Mouse (Mus musculus): Measurements from ENCODE around the gene Hspb6. TPM values are rescaled to one million over a fixed set of nuclear protein-coding genes. Genes with fewer than 3 reads are reported as not detected.
A peak's percentile ranks its signal among the peaks of the same experiment; 100 is the strongest.

The Hspb6 gene
- polyA plus RNA-seq, 1 experiment from 2014 or later: 9.3 TPM

DNA sequence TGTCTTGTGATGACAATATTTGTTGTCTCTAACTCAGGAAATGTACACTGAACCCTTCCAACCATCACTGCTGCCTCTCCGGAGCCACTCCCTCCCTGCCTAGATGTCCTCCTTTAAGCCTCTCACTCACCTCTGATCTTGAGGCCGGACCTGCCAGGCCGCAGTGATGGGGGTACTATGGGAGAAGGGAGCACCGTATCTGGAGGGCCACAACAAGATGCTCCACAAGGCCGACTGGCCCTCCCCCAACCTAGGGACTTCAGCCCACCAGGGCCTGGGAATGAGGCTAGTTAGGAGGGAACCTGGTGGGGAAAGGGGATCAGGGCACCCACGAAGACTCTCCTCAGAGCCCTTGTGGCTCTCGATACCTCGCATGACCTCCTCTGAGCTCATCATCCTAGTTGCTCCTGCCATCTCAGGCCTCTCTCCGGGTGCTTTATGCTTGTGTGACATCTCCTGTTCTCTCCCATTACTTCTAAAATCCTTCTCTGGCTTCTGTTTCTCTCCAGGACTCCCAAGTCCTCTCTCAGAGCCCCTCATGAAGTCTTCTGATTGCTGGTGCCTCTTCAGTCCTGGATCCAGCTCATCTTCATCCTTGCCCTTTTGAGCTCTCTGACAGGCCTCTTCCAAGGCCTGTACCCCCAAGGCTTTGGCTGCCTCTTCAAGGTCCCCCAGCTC lies 39.1 kb downstream of the Hspb6 start:
- no peak overlapping the region for H3K9ac ChIP-seq (replicated peaks; ENCODE audit: low read depth, low read length)
- H3K4me3 ChIP-seq (replicated peaks; ENCODE audit: low read length): no peak overlapping the region
- peaks cover 23% of the 10 kb centered on the region for H3K4me1 ChIP-seq (replicated peaks; ENCODE audit: control insufficient read depth, insufficient read depth, low read length)
- no peaks in the 10 kb centered on the region for H3K27me3 ChIP-seq (replicated peaks; ENCODE audit: control insufficient read depth, insufficient read depth, low read length)
- no peak overlapping the region for H3K27ac ChIP-seq (ENCODE audit: low read length)
- WGBS: 93% methylated on average over 9 of the region's 9 CpGs
- H3K9me3 ChIP-seq (ENCODE audit: control insufficient read depth, low read length): no peaks in the 10 kb centered on the region
- no peak overlapping the region for H3K4me2 ChIP-seq (ENCODE audit: low read length)
- no peak for ATAC-seq
- H3K36me3 ChIP-seq (ENCODE audit: control insufficient read depth, insufficient read depth): no peaks in the 10 kb centered on the region

DNA sequence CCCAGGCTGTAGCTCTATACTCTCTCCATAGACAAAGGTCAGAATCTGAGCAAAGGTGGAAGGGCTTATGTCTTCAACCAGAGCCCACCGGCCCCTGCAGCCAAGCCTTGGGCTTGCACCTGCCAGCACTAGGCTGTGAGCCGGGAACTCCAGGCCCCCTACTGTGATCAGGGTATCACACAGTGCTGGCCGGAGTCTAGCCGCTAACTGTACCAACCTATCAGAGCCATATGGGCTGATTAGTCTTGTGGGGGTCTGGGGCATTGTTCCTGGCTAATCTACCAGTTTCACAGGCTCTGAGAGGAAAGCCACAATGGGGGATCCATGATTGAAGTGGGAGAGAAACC lies 39.6 kb downstream of the Hspb6 start:
- Histone ChIP-seq H3K27ac (ENCODE audit: low read length) (no peak overlapping the region), H3K27me3 (replicated peaks; ENCODE audit: control insufficient read depth, insufficient read depth, low read length) (no peaks in the 10 kb centered on the region), H3K4me1 (replicated peaks; ENCODE audit: control insufficient read depth, insufficient read depth, low read length) (peaks cover 19% of the 10 kb centered on the region), H3K9me3 (ENCODE audit: control insufficient read depth, low read length) (no peaks in the 10 kb centered on the region), H3K36me3 (ENCODE audit: control insufficient read depth, insufficient read depth) (no peaks in the 10 kb centered on the region), H3K9ac (replicated peaks; ENCODE audit: low read depth, low read length) (no peak overlapping the region), H3K4me3 (replicated peaks; ENCODE audit: low read length) (no peak overlapping the region), H3K4me2 (ENCODE audit: low read length) (no peak overlapping the region)
- WGBS: 29% methylated on average over 4 of the region's 4 CpGs
- no peak for ATAC-seq

DNA sequence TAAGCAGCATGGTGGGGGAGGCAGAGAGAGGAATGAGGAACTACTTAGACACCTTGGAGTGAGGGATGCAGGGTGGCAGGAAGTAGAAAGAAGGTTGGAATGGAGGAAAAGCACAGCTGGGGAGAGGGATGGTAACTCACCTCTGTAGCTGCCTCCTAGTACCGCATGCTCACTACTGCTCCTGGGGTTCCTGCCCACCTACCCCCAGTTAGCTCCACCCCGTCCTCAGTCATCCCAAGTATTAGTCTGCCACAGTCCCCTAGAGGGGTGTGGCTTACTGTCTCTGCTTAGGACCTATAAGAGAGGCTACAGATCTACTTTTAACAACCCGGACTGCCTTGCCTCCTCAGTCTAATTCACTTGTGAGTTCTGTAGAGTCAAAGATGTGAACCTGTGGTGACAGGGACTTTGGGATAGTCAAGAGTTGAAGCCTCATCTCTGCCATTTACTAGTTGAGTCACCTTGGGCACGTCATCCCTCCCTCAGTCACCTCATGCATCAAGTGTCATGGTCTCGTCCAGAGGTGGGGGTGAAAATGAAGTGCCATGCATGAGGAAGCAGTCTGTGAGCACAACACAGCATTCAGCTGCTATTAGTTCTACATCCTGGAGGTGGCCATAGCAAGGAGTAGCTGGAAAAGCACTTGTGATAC lies 40.9 kb downstream of the Hspb6 start:
- no peak for ATAC-seq
- Histone ChIP-seq H3K9me3 (ENCODE audit: control insufficient read depth, low read length) (no peaks in the 10 kb centered on the region), H3K4me1 (replicated peaks; ENCODE audit: control insufficient read depth, insufficient read depth, low read length) (peaks cover 6% of the 10 kb centered on the region; the same call in 1 of the 2 replicates), H3K27me3 (replicated peaks; ENCODE audit: control insufficient read depth, insufficient read depth, low read length) (no peaks in the 10 kb centered on the region), H3K27ac (ENCODE audit: low read length) (no peak overlapping the region), H3K9ac (replicated peaks; ENCODE audit: low read depth, low read length) (no peak overlapping the region), H3K36me3 (ENCODE audit: control insufficient read depth, insufficient read depth) (no peaks in the 10 kb centered on the region), H3K4me2 (ENCODE audit: low read length) (no peak overlapping the region), H3K4me3 (replicated peaks; ENCODE audit: low read length) (no peak overlapping the region)
- 58% methylated on average over 5 of the region's 5 CpGs for WGBS

DNA sequence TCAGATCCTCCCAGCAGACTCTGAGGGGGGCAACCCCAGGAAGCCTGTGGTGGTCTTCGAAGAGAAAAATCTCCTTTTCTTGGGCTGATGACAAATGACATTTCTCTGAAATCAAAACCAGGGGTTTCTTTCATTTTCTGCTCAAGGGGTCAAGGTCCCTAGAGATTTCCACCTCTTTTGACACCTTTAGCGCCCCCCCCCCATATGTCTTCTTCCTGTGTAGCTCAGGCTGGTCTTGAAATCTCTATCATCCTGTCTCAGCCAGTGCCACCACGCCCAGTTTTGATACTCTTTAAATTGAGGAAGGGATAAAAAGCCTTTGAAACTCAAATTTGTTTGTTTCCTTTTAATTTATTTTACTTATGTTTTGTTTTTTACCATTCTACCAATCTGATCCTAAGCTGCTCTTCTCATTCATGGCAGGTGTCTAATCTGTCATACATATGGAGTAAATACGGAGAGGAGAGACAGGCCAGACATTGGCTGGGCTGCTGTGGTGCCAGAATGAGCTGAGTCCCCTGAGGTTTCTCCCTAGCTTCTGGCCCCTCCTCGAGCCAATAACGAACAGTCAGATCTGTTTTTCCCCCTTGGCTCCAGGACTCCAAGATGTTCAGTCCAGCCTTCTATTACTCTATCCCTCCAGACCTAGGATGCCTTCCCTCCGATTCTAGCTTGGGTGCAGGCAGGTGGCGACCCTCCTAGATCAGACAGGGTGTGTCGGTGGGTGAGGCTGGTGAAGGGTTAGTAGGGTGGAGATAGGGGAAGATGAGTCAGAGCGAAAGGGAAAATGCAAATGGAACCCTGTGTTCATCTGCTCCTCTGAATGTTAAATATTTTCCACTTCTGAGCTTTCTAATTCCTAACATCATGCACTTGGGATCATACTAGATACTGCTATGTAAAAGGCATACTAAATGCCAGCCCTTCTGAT lies 41.9 kb downstream of the Hspb6 start:
- Histone ChIP-seq H3K4me1 (replicated peaks; ENCODE audit: control insufficient read depth, insufficient read depth, low read length) (peaks cover 6% of the 10 kb centered on the region; the same call in 1 of the 2 replicates), H3K4me2 (ENCODE audit: low read length) (no peak overlapping the region), H3K36me3 (ENCODE audit: control insufficient read depth, insufficient read depth) (no peaks in the 10 kb centered on the region), H3K27me3 (replicated peaks; ENCODE audit: control insufficient read depth, insufficient read depth, low read length) (no peaks in the 10 kb centered on the region), H3K9me3 (ENCODE audit: control insufficient read depth, low read length) (no peaks in the 10 kb centered on the region), H3K9ac (replicated peaks; ENCODE audit: low read depth, low read length) (no peak overlapping the region), H3K27ac (ENCODE audit: low read length) (no peak overlapping the region), H3K4me3 (replicated peaks; ENCODE audit: low read length) (no peak overlapping the region)
- no peak for ATAC-seq
- WGBS: 74% methylated on average over 10 of the region's 10 CpGs

DNA sequence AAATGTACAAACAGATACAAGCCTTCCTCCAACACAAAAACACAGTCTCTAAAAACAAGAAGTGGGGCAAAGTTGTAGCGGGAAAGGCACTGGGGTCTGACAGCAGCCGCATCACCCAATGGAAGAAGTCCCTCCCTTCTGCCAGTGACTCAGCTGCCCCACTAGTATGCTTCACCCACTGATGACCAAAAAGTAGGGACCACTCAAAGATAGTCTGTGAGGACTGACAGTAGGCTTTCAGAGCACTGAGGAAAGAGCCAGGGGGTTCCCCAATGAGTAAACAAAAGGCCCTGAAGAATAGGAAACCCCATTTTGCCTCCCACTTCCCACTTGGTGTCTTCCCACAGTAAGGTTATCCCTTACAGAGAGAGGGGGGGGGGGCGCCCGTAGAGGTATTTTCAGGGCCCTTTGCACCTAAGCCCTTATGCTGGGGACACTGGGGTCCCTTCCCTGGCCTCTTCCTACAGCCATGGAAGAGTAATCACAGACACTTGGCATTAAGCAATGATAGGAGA lies 42.6 kb downstream of the Hspb6 start:
- H3K4me1 ChIP-seq (replicated peaks; ENCODE audit: control insufficient read depth, insufficient read depth, low read length): peaks cover 6% of the 10 kb centered on the region; the same call in 1 of the 2 replicates
- no peak overlapping the region for H3K4me2 ChIP-seq (ENCODE audit: low read length)
- WGBS: 63% methylated on average over 4 of the region's 4 CpGs
- H3K4me3 ChIP-seq (replicated peaks; ENCODE audit: low read length): no peak overlapping the region
- no peak overlapping the region for H3K9ac ChIP-seq (replicated peaks; ENCODE audit: low read depth, low read length)
- H3K9me3 ChIP-seq (ENCODE audit: control insufficient read depth, low read length): no peaks in the 10 kb centered on the region
- ATAC-seq: no peak
- no peaks in the 10 kb centered on the region for H3K27me3 ChIP-seq (replicated peaks; ENCODE audit: control insufficient read depth, insufficient read depth, low read length)
- no peaks in the 10 kb centered on the region for H3K36me3 ChIP-seq (ENCODE audit: control insufficient read depth, insufficient read depth)
- H3K27ac ChIP-seq (ENCODE audit: low read length): no peak overlapping the region

DNA sequence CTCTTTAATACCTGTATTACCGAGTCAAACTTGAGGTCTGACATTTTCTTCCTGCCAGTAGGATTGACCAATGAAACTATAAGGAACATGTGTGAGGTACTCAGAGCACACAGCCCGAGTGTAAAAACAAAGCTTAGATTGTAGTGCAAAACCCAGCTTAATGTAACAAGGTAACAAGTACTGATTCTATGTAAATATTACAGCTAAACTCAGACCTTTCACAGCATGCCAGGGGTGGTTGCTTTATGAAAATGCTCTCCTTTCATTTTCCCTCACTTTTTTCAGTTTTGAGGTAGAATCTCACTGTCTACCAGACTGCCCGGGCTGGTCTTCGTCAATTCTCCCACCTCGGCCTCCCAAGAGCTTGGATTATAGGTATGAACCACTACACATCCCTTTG lies 44.1 kb downstream of the Hspb6 start:
- H3K4me2 ChIP-seq (ENCODE audit: low read length): no peak overlapping the region

DNA sequence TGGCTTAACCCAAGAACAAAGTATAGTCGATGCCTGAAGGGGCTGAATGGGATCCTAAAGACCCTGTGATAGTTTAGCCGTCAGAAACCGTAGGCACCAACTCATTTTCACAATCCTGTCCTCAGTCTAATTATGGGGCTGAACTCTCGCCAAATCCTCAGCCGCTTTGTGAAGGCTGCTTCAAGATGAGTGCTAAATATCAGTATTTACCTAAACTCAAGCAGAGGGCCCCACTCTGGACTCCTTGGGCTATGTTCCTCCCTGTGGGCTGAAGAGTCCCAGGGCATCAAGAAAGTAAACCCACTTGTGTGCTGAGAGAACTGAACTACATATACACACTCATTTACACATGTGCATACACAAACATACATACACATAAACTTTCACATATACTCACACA lies 44.8 kb downstream of the Hspb6 start:
- H3K27me3 ChIP-seq (replicated peaks; ENCODE audit: control insufficient read depth, insufficient read depth, low read length): no peaks in the 10 kb centered on the region
- H3K4me2 ChIP-seq (ENCODE audit: low read length): no peak overlapping the region
- no peak for ATAC-seq
- no peak overlapping the region for H3K9ac ChIP-seq (replicated peaks; ENCODE audit: low read depth, low read length)
- H3K4me3 ChIP-seq (replicated peaks; ENCODE audit: low read length): no peak overlapping the region
- H3K4me1 ChIP-seq (replicated peaks; ENCODE audit: control insufficient read depth, insufficient read depth, low read length): peaks cover 12% of the 10 kb centered on the region
- 39% methylated on average over 5 of the region's 5 CpGs for WGBS
- no peaks in the 10 kb centered on the region for H3K36me3 ChIP-seq (ENCODE audit: control insufficient read depth, insufficient read depth)
- H3K9me3 ChIP-seq (ENCODE audit: control insufficient read depth, low read length): no peaks in the 10 kb centered on the region
- H3K27ac ChIP-seq (ENCODE audit: low read length): no peak overlapping the region

More for the DNA sequence above, 44.1 kb downstream of the Hspb6 start:
- H3K4me1 ChIP-seq (replicated peaks; ENCODE audit: control insufficient read depth, insufficient read depth, low read length): peaks cover 12% of the 10 kb centered on the region
- H3K27ac ChIP-seq (ENCODE audit: low read length): no peak overlapping the region
- no peaks in the 10 kb centered on the region for H3K9me3 ChIP-seq (ENCODE audit: control insufficient read depth, low read length)
- no peak overlapping the region for H3K9ac ChIP-seq (replicated peaks; ENCODE audit: low read depth, low read length)
- no peak overlapping the region for H3K4me3 ChIP-seq (replicated peaks; ENCODE audit: low read length)
- H3K27me3 ChIP-seq (replicated peaks; ENCODE audit: control insufficient read depth, insufficient read depth, low read length): no peaks in the 10 kb centered on the region
- WGBS: 83% methylated on average over 5 of the region's 5 CpGs
- ATAC-seq: no peak
- H3K36me3 ChIP-seq (ENCODE audit: control insufficient read depth, insufficient read depth): no peaks in the 10 kb centered on the region

DNA sequence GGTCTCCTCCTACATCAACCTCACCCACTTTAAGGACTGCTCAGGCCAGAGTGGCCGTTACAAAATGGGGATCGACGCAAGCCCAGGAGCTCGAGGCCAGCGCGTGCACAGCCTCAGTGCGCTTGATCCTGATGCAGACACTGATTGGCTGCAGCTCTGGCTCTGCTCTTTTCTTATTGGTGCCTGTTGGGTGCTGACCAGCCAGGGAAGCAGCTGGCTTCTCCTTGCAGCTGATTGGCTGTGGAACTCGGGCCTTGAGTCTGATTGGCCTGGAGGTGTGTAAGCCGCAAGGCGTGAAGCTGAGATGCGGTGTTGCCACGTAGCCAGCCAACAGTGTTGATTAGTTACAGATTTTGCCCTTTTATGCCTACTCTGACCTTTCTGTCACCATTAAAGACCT lies 46.8 kb downstream of the Hspb6 start, which contains the start of gene Zbtb32:
Zbtb32 (minus strand) TSS at position 124 of the 400 bp plus-strand sequence.
- no peak within 1 kb of the TSS for H3K9ac ChIP-seq (replicated peaks; ENCODE audit: low read depth, low read length)
- peak within 1 kb of the TSS; percentile 15 for H3K4me3 ChIP-seq (replicated peaks; ENCODE audit: low read length)
- no peak for ATAC-seq
- H3K4me2 ChIP-seq (ENCODE audit: low read length): peak within 1 kb of the TSS; percentile 34
- no peaks in the 10 kb centered on the region for H3K36me3 ChIP-seq (ENCODE audit: control insufficient read depth, insufficient read depth)
- H3K27ac ChIP-seq (ENCODE audit: low read length): no peak within 1 kb of the TSS
- H3K4me1 ChIP-seq (replicated peaks; ENCODE audit: control insufficient read depth, insufficient read depth, low read length): peaks cover 12% of the 10 kb centered on the region
- WGBS: 95% methylated on average over 12 of the region's 12 CpGs
- H3K27me3 ChIP-seq (replicated peaks; ENCODE audit: control insufficient read depth, insufficient read depth, low read length): no peaks in the 10 kb centered on the region
- H3K9me3 ChIP-seq (ENCODE audit: control insufficient read depth, low read length): no peaks in the 10 kb centered on the region

DNA sequence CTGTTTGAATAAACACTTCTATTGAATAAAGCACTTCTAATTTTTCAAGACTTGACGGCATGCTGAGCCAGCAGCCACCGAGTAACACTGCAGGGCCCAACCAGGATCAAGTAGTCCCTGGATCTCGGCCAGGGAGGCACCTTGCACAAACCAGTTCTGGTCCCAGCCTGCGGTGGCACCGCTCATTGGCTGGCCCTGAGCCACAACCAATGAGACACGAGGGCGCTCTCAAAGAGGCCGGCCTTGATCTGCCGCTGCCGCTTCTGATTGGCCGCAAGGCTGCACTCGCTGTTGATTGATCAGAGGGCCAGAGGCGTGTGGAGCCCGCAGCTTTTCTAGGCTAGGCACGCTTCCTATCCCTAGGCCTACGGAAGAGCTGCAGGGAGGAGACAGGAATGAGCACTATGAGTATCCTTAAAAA lies 48.0 kb downstream of the Hspb6 start:
- Histone ChIP-seq H3K4me2 (ENCODE audit: low read length) (peak overlapping the region; percentile 34), H3K36me3 (ENCODE audit: control insufficient read depth, insufficient read depth) (no peaks in the 10 kb centered on the region), H3K4me3 (replicated peaks; ENCODE audit: low read length) (peak overlapping the region; percentile 19), H3K9ac (replicated peaks; ENCODE audit: low read depth, low read length) (no peak overlapping the region), H3K4me1 (replicated peaks; ENCODE audit: control insufficient read depth, insufficient read depth, low read length) (peaks cover 12% of the 10 kb centered on the region), H3K9me3 (ENCODE audit: control insufficient read depth, low read length) (no peaks in the 10 kb centered on the region), H3K27me3 (replicated peaks; ENCODE audit: control insufficient read depth, insufficient read depth, low read length) (no peaks in the 10 kb centered on the region), H3K27ac (ENCODE audit: low read length) (peak overlapping the region; percentile 34; the same call in 1 of the 2 replicates)
- 0% methylated on average over 16 of the region's 16 CpGs for WGBS
- peak; percentile 99 for ATAC-seq
